Mouse (Mus musculus) heart, adult 8-10 months (tissue): ENCODE results near the gene Fscn3. TPM values are rescaled to one million over a fixed set of nuclear protein-coding genes. Genes with fewer than 3 reads are reported as not detected.

Experiments
- DNase-seq: peaks from one replicate; pipeline ENCODE4 v3.0.0; 2022; ENCODE audit warnings: low spot score
- total RNA-seq, 4 experiments: library from RNA; stranded (reverse); gene quantifications; 2 replicates each; pipeline ENCODE4 v1.2.4; 2022

Gene Fscn3
- total RNA-seq, 4 experiments from 2014 or later: not detected

DNA sequence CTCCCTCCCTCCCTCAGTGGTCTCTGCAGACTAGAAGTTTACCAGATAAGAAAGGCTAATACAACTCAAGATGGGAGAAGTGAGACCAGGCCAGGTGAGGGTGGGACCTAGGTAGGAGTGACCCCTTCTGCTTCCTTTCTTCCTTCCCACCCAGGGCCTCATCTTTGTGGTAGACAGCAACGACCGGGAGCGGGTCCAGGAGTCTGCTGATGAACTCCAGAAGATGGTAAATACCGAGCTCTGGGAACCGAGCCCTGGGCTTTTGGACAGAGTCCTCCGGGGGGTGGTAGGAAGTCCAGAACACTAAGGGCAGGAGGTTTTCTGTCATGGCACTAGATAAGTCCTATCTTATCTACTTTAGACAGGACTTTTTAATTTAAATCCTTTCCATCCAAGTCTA is 2.6 kb upstream of the Fscn3 start:
- DNase-seq: no peak

DNA sequence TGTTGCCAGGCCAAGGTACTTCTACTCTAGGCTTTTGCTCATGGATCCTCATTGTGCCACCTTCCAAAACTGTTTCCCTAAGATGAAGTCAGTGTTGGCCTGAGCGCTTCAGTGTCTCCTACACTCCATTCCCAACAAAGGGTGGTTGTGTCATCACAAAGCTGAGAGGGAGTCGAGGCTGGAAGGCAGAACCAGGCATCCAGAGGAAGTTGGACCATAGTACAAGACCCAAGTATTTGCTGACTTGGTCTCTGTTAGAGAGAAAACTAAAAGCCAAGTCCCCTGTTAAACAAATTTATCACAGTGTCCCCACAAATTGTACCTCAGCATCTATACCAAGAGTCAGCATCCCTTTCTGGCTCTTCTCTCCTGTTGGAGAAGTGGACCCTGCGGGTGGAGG is 701 bp downstream of the Fscn3 start, which contains the start of gene Gcc1:
Gcc1 (minus strand) TSS at position 101 of the 400 bp plus-strand sequence.
- DNase-seq: no peak

DNA sequence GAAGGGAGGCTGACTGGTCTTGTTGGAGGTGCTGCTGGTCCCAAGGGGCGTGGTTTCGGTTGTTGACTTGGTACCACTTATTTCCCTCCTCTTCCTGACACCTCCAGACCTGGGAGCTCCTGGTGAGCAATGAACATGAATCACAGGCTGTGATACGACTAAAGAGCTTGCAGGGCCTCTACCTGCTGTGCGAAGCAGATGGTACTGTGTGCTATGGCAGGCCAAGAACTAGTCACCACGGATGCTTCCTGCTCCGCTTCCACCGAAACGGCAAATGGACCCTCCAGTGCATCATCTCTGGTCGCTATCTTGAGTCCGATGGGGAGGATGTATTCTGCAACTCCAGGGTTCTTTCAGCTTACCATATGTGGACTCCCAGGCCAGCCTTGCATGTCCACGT is 2.3 kb downstream of the Fscn3 start:
- DNase-seq: no peak

DNA sequence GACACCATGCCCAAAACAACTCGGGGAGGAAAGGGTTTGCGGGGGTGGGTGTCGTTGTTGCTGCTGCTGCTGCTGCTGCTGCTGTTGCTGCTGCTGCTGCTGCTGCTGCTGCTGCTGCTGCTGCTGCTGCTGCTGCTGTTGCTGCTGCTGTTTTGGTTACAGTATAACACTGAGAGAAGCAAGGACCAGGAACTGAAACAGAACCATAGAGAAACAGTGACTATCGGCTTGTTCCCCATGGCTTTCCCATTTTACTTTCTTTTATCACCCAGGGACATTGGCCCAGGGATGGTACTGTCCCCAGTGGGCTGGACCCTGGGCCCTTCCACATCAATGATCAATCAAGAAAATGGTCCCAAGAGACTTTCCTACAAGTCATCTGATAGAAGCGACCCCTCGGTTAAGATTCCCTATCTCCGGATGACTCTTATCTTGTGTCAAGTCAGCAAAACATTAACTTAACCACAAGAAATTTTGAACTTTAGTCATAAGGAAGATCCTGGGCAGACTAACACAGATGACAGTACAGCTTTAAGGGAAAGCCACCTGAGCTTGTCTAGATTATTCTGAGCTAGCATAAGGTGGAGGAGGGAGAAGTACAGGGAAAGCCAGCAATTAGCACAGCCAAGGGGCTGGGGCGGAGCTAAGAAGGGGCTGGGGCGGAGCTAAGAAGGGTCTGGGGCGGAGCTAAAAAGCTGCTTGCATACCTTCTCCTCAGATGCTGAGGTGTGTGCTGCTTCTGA is 3.4 kb downstream of the Fscn3 start:
- DNase-seq: no peak

DNA sequence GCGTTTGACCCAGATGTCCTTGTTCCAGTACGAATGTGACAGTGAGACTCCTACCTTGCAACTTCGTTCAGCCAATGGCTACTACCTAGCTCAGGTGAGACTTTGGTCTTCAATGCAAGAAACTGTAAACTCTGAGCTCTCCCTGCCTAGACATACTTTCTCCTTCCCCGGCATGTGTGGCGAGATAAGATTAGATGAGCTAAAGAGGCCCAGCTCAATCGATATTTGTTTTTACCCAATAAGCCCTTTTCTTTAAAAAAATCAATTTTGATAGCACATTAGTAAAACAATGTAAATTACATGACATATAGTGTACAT is 3.9 kb downstream of the Fscn3 start:
- no peak for DNase-seq

DNA sequence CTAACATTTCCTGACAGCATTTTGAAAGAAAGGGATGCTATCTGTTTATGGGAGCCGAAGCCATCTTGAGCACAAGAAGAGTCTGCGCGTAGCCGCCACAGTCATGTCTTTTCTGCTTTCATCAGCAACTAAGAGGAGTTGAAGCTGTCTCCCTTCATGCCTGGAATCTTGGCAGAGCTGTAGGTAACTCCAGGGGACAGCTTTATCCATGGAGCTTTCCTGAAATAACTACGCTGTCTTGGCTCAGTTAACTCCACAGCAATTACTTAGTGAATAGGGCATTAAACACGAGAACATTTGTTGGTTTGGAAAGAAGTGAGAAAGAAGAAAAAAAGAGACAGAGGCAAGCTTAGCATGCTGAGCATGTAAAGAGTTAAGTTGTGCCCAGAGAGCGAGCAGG is 20.3 kb downstream of the Fscn3 start:
- DNase-seq: no peak

DNA sequence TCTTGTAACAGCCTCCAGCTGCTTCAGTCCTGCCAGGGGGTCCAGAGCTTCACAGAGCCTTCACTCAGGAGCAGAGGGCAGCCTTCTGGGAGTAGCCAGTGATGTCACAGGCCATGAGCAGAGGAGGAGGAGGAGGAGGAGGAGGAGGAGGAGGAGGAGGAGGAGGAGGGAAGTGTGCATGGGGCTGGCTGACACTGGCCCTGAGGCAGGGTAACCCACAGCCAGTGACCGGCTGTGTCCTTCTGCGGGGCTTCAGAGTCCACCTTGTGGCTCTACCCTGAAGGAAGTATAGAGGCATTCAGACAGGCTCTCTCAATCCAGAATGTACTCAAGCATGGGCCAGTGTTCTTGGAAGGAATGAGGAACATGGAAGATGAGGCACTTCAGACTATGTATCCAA is 21.7 kb downstream of the Fscn3 start, which contains the start of gene Pax4:
Pax4 (minus strand) TSS at position 101 of the 400 bp plus-strand sequence.
- no peak for DNase-seq

DNA sequence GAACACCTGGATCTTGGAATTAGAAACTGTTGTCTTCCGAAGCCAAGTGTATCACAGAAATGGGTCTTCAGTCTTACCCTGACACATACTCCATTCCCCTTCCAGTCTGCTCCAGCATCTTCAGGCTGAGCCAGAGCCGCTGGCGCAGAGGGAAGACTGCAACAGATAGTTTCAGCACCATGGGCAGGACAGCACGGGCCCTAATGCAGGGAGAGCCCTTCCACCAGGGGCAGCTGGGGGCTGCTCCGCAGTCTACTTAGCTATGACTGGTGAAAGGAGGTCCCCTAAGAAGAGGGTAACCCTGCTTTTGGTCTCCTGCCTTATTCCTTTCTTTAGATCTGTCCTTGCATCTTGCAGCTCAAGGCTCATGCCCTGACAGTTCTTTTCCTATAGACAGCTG is 22.9 kb downstream of the Fscn3 start:
- no peak for DNase-seq

DNA sequence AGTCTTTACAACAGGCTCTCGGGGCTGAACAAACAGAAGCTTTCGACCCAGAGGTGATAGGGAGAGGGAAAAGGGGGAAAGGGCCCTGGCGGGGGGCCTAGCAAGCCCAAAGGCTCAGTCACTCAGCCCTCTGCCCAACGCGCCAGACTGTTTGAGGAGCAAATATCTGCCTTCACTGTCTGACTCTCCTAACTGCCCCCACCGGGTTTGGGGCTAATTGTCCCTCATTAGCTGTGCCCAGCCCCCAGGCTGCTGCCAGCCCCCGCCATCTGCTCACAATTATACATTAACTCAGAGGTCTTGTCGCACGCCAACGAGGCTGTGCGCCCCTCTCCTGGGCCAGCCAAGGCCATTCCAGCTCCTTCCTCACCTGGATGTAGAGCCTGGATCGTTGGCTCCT is 23.4 kb downstream of the Fscn3 start:
- no peak for DNase-seq

DNA sequence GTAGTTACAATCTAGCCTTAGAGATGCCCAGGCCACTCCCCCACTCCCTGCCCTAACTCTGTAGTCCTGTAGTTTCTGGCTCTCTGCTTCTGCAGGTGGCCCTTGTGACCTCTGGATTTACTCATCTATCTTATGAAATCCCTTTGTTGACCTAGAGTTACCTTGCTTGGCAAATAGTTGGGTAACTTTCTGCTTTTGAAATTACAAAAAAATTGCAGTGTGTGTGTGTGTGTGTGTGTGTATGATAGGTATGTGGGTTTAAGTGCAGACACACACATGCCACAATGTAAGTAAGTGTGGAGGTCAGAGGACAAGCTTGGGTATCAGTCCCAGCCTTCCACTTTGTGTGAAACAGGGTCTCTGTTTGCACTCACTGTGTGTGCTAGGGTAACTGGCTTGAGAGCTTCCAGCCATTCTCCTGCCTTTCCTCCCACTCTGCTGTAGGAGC is 31.7 kb downstream of the Fscn3 start:
- DNase-seq: no peak

DNA sequence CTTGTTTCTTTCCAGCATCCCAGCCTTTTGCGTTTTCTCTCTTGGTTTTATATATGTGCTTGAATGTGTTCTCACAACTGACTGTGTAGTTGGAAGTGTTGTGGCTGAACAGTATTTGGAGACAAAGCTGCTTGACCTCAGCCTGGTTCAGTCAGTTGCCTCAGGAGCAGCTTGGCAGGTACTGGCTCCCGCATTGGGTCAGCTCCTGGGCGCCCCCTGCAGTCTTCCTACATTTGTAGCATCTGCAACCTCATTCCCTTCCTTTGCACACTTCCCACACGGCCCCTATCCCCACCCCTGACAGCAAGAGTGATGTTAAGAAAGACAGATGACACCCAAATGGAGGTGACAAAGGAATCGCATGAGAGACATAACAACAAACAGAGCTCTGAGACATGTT is 32.9 kb downstream of the Fscn3 start:
- peak; percentile 74 for DNase-seq

DNA sequence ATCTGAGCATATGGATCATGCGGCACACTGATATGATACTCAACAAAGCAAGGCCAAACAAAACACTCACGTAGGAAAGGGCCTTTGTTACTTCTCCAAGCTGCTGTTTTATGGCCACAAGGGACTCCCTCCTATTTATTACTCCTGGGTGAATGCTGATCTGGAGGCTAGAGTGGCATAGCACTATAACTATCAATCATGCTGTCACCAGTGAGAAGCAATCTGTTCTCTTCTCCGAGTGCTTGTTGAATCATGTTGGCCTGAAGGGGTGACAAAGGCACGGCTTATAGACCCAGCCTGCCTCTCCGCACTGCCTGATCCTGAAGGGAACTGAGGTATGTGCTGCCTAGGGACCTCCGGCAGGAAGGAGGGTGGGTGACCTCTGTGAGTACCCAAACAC is 37.0 kb downstream of the Fscn3 start:
- DNase-seq: no peak

DNA sequence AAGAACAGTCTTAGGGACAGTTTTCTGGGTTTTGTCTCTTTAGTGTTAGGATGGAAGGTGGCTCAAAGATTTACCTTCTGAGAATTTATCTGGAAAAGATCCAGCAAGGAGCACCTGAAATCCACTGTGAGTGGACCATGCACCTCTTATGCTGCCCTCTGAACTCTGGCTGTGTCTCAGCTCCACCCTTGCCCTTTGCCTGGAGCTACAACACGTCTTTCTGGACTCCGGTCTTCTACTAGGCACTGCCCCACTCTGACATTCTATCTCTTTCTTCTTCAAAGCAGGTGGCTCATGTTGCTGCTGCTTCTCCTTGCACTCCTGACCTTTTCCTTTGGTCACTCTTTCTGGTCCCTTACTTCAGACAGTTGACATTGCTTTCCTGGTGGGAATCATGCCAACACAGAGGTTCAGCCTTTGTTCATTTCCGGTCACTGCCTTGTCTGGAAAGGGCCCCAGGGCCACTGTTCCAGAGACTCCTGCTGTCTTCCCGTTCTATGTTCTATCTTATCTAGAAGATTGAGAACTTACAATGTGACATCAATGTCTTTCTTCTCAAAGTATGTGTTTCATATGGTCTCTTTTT is 42.5 kb downstream of the Fscn3 start:
- no peak for DNase-seq

DNA sequence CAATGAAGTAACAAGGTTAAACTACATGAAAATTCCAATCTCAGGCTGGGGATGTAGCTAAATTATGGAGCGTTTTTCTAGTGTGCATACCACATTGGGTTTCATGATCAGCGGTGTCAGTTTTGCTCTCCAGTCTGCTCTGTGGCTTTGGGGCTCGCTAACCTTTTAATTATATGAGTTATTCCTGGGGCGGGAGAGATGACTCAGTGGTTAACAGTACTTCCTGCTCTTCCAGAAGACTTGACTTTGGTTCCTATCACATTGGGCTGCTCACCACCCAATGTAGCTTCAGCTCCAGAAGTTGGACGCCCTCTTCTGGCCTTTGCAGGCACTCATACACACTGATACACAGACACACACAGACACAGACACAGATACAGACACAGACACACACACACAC is 43.0 kb downstream of the Fscn3 start:
- DNase-seq: no peak

DNA sequence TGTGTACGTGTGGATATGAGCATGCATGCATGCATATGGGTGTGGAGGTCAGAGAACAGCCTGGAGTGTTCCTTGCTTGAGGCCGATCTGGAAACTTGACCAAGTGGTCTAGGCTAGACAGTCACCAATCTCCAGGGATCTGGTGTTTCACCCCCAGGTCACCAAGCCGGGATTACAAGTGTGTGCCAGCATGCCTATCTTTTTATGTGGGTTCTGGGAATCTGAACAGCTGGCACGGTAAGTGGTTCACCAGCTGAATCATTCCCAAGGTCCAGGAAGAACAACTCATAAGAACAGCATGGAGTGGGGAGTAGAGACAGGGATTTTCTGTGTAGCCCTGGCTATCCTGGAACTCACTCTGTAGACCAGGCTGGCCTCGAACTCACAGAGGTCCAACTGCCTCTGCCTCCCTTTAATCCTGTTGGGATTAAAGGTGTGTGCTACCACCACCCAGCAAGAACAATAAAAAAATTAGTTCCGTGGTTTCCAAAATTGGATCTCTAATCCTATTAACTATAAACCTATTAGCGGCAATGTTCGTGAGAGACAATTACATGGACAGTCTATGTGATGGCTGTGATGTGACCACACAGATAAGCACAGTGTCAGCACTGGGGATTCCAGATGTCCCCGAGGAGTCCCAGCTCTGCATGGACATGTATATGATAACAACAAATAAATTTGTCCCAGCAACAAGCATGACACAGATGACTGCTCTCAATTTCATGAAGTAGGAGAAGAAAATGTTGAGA is 43.9 kb downstream of the Fscn3 start:
- DNase-seq: no peak

DNA sequence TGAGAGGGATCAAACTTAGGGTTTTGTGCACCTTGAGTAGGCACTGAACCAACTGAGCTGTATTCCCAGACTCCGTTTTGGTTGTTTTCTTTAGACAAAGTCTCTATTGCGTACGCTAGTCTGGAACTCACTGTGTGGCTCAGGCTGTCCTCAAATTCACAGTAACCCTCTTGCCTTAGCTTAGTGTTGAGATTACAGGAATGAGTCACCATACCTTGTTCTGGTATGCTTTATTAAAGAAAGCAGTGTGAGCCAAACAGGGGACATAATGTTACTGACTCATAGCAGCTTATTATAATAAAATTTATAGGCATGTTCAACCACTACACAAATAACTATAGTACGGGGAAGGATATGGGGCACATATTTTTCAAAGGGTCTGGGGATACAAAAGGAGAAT is 46.6 kb downstream of the Fscn3 start:
- no peak for DNase-seq

DNA sequence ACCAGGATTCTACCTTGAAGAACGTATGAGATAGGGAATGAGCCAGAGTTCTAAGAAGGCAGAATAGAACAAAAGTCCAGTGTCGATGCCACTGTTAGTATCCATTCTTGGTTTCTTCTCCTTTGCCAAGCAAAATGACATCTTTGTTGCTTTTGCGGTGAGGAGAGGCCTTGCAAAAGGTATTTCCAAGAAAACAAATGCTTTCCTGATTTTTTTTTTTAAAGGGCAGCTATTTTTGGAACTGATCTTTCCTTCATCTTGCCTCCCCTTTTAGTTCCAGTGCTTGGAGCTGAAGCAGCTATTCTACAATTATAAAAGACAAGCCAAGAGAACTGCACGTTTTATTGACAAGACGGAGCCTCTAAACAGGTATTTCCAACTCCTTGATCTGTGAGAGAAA is 47.2 kb downstream of the Fscn3 start, which contains the start of gene Snd1:
Snd1 (plus strand) TSS at position 301 of the 400 bp plus-strand sequence.
- no peak for DNase-seq

DNA sequence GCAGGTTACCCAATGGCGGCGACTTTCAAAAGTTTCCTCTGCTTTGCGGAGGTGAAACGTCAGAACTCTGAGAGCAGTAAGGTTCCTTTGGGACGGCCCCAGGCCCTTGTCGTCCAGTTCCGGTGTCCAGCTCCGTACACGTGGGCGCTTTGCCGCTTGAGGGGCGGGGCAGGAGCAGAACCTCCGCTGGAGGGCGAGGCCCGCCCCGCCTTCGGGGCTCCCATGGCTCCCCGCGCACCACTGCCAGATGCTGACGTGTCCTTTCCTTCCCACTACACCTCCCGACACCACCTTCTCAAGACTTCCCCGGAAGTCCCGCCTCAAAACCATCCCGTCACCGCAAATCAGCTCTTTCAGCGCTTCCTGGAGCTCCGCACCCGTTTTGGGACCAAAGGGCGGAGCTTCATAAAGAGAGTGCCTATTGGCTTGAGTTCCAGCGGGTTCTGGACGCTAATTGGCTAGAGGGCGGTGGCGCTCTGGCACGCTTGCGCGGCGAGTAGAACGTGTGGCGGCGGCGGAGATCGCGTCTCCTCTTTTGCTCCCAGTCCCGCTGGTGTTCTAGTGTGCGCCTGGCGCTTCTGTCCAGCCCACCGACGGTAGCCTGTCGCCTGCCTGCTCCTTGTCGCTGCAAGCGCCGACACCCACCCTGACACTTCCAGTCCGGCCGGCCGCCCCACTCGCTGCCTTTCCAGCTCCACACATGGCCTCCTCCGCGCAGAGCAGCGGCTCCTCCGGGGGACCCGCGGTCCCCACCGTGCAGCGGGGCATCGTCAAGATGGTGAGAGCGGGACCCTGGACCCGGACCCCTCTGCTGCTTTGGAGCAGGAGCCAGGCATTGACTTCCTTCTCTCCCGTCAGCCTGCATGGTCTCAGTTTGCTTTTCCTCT is 52.5 kb downstream of the Fscn3 start:
- peak; percentile 100 for DNase-seq

DNA sequence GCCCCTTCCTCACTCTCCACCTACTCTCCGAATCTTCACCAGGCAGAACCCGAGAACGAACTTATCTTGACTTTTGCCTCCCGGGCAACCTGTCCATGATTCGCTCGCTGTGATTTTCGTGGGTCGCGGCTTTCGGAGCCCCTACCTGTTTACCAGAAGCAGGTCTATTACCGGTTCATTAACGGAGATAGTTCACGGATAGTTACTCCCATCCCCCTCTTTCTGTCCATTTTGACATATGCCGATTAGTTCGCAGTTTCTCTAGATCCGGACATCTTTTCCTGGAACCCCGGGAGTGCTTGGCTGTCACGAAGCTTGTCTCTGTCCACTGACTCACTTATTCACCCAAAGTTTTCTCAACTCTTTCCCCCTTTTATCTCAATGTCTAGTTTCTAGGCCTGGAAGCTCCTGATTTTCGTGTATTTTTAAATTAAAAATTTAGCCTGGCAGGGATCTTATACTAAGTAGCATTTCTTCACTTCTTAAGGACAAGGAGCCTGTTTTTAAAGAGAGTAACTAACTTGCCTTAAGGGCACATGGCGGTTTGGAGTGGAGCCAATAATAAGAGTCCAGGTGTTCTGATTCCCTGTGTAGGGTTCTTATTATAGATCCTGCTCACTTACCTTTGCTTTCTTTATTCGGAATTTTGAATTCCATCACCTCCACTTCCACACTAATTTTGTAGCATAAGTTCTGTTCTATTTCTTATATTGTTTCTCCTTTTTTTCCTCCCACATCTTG is 53.3 kb downstream of the Fscn3 start:
- DNase-seq: no peak

DNA sequence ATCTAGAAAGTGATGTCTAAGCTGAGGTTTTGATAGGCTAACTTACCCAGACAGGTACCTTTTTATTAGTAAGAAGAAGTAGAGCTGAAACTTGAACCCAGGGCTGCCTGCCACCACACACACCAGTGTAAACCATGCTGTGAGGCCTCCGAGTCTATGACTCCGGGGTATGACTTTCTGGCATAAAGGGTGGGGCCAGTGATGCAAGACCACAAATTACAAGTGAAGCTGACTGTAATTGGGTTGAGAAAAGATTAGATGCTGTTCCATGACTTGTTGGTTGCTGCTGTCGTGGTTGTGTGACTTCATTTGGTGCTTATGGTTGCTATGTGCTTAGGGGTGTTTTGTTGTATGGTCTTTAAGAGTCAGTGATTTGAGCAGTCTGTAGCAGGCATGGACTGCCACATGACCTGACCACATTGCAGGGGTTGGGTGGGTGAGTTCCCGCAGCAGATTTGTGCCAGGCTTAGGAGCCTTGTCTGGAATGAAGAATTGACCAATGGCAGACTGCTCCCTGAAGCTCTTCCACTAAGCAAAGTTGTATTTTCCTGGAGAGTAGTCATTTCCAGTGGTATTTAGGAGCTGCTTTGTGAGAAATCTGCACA is 55.2 kb downstream of the Fscn3 start:
- no peak for DNase-seq

DNA sequence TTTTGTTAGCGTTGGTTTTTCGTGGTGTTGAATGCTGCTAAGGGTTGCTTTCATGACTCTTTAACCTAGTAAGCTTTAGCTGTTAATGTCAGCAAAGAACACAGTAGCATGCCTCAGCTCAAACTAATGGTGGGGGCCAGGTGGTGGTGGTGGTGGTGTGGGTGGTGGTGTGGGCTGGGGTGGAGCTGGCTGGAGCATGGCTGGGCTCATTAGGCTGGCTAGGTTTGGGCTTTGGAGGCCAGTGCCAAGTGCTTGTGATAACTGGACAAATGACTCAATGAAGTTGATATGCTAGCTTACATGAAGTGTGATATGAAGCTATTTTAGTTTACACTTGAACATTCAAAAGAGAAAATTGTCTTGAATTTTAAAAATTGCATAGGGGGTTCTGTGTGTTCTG is 58.4 kb downstream of the Fscn3 start:
- DNase-seq: peak; percentile 63
